Mouse (Mus musculus) lung, adult 10 weeks (tissue): ENCODE measurements around the gene Pelo. TPM values are rescaled to one million over a fixed set of nuclear protein-coding genes. Genes with fewer than 3 reads are reported as not detected.

ENCODE experiments used
- polyA plus RNA-seq: library from polyadenylated mRNA; stranded (reverse); fragments of 350-450 nt; fragmentation: Illumina TruSeq; extraction: RNeasy Lipid Tissue Mini Kit (QIAGEN cat#74804); gene quantifications from one replicate; pipeline ENCODE4 v1.2.3, GENCODE M21; 2014; ENCODE audit warnings: low read depth, low replicate concordance; ENCODE audit not compliant: insufficient read depth

The Pelo gene
- polyA plus RNA-seq, result 15.5 TPM

GRCm38 (mm10) chr13:115090069-115090976 is at the start of gene Pelo:
Gene Pelo (minus strand): TSS chr13:115090186.

GRCm38 (mm10) chr13:115101355-115102191 is 11.6 kb upstream of the Pelo start, which contains the start of the genes Gm49395 and Itga1:
Gene Gm49395 (minus strand): TSS chr13:115101921.
Gene Itga1 (minus strand): TSS chr13:115101964.

Other genes starting within 250 kb of the Pelo start
- gene Itga2, start 158.1 kb downstream of the Pelo start, polyA plus RNA-seq, result 2.6 TPM
- gene Gm49395, start 11.7 kb upstream of the Pelo start, polyA plus RNA-seq, result 4.1 TPM
- 18.7 TPM for gene Itga1, start 11.8 kb upstream of the Pelo start, polyA plus RNA-seq